Mouse (Mus musculus) heart, postnatal 0 days (tissue): Measurements from ENCODE around the gene Dhcr24.

ENCODE experiments used
- CTCF ChIP-seq: IDR thresholded peaks from 2 replicates; pipeline ENCODE4 v1.5.1; 2016; ENCODE audit warnings: antibody characterized with exemption, control low read depth, low read depth
- EP300 ChIP-seq: IDR thresholded peaks from 2 replicates; pipeline ENCODE4 v1.6.1; 2016; ENCODE audit warnings: antibody characterized with exemption, low read depth

- TF ChIP-seq CTCF (no peak), EP300 (no peak)
These were observed 46.2 kb upstream of the Dhcr24 start for GRCm38 (mm10) chr4:106514606-106515005.
